Mouse (Mus musculus) G1E (cell line): ENCODE measurements around the gene Dmrt1.

Source experiments
- CTCF ChIP-seq: IDR thresholded peaks from 2 replicates; pipeline ENCODE4 v1.5.1; 2012; ENCODE audit warnings: low read depth, low read length, inconsistent platforms, mixed read lengths
- GATA1 ChIP-seq: IDR thresholded peaks from 2 replicates; pipeline ENCODE4 v1.6.1; 2012; ENCODE audit warnings: borderline replicate concordance, low read length, inconsistent platforms, mixed read lengths
- GATA2 ChIP-seq: IDR thresholded peaks from 2 replicates; pipeline ENCODE4 v1.6.1; 2012; ENCODE audit warnings: low read depth, low read length, inconsistent platforms, borderline replicate concordance
- TAL1 ChIP-seq: conservative IDR thresholded peaks from 2 replicates; pipeline ENCODE4 v1.6.1; 2012; ENCODE audit warnings: low read depth, low read length, inconsistent platforms, mixed read lengths

- no peak for TF ChIP-seq CTCF
- no peak for TF ChIP-seq GATA2
- no peak for TF ChIP-seq TAL1
- TF ChIP-seq GATA1 = no peak
Observed at GRCm38 (mm10) chr19:25461553-25462320, 43.7 kb upstream of the Dmrt1 start.
